Mouse (Mus musculus) heart, adult 2 months (tissue): Measurements from ENCODE around the gene Zzef1. TPM values are rescaled to one million over a fixed set of nuclear protein-coding genes. Genes with fewer than 3 reads are reported as not detected.

Experiments
- DNase-seq, 2 experiments: peaks; one replicate each; pipeline ENCODE4 v3.0.0; 2021
- H3K27ac ChIP-seq: fragments of 200-600 bp; 2 replicates; pipeline ENCODE4 v1.8.1; 2022
- H3K27me3 ChIP-seq: fragments of 200-500 bp; 2 replicates; pipeline ENCODE4 v1.6.1; 2012; ENCODE audit warnings: mild to moderate bottlenecking, low read length, inconsistent platforms, mixed read lengths; ENCODE audit not compliant: control insufficient read depth, insufficient read depth
- H3K36me3 ChIP-seq: fragments of 200-500 bp; 2 replicates; pipeline ENCODE4 v1.6.1; 2012; ENCODE audit warnings: low read length, inconsistent platforms; ENCODE audit not compliant: control insufficient read depth, insufficient read depth
- H3K4me1 ChIP-seq: fragments of 200-500 bp; 2 replicates; pipeline ENCODE4 v1.6.1; 2011; ENCODE audit warnings: low read length; ENCODE audit not compliant: control insufficient read depth, insufficient read depth
- H3K4me3 ChIP-seq: fragments of 200-600 bp; 2 replicates; pipeline ENCODE4 v1.8.1; 2022
- H3K79me2 ChIP-seq: fragments of 200-500 bp; replicated peaks from 2 replicates; pipeline ENCODE4 v1.6.1; 2012; ENCODE audit warnings: mild to moderate bottlenecking, inconsistent platforms, low read length, moderate library complexity, mixed read lengths; ENCODE audit not compliant: control insufficient read depth, insufficient read depth
- H3K9ac ChIP-seq: fragments of 200-500 bp; 2 replicates; pipeline ENCODE4 v1.6.1; 2012; ENCODE audit warnings: low read depth, mild to moderate bottlenecking, control low read depth, inconsistent platforms, low read length, mixed read lengths
- CTCF ChIP-seq: fragments of 200-600 bp; IDR thresholded peaks from 2 replicates; pipeline ENCODE4 v1.8.1; 2022; ENCODE audit warnings: antibody characterized with exemption, mild to moderate bottlenecking, moderate library complexity
- EP300 ChIP-seq: fragments of 200-500 bp; IDR thresholded peaks from 2 replicates; pipeline ENCODE4 v1.6.1; 2011; ENCODE audit warnings: low read depth, low read length, control low read depth; ENCODE audit not compliant: insufficient read depth
- POLR2A ChIP-seq: fragments of 200-500 bp; IDR thresholded peaks from 2 replicates; pipeline ENCODE4 v1.6.1; 2011; ENCODE audit warnings: mild to moderate bottlenecking, low read depth, low read length, control low read depth; ENCODE audit not compliant: insufficient read depth
- WGBS: fragments of 180-500 bp; shearing (Covaris S2); methylation state at CpG from one replicate; pipeline ENCODE4 v1.1.7; 2018; 5-methylcytosine and 5-hydroxymethylcytosine counted together
- intact Hi-C: fragments of 180-260 bp; cut with DNase I; formaldehyde crosslinking; loops from one replicate; pipeline ENCODE4 v1.15.1; 2025
- microRNA-seq, 2 experiments: library from miRNA; unstranded; fragments of <30 nt; microRNA quantifications; one replicate each; pipeline ENCODE4 v1.2.0; 2021
- polyA plus RNA-seq: library from polyadenylated mRNA; depleted of rRNA; stranded (reverse); fragments of >200 nt; gene quantifications from 2 replicates; pipeline ENCODE4 v1.2.3, GENCODE M21; 2012; rRNA removed
- total RNA-seq, 2 experiments: library from RNA; stranded (reverse); gene quantifications; 2 replicates each; pipeline ENCODE4 v1.2.3; 2021

Zzef1 gene
- total and polyA plus RNA-seq, 3 experiments = 14.1 to 17.5 (median 17.4) TPM

DNA sequence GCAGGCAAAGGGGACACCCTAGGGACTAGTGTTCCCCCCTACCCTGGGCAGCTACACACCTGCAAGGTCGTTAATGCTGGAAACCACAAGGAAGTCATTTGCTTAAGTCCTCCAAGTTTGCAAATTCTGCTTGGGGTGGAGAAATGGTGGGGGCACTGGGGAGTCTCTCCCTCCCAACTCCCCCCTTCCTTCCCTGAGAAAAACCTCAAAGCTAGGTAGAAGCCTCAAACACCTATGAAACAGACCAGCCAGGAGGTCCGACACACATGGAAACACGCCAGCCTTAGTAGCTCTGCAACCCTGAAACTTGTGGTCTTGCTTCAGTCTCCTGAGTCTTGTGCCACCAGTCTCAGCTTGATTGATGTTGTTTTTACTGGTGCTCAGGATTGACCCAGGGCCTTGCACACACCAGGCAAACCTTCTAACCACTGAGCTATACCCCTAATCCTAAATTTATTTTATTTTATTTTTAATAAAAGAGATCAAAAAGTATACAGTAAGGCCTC lies 167.8 kb downstream of the Zzef1 start:
- Histone ChIP-seq H3K4me3 (no peak overlapping the region), H3K27me3 (no peaks in the 10 kb centered on the region), H3K27ac (no peak overlapping the region), H3K36me3 (no peaks in the 10 kb centered on the region), H3K79me2 (no peaks in the 10 kb centered on the region), H3K9ac (no peak overlapping the region), H3K4me1 (no peaks in the 10 kb centered on the region)
- DNase-seq = no peak
- TF ChIP-seq CTCF = no peak
- TF ChIP-seq EP300 = no peak
- TF ChIP-seq POLR2A = no peak
- WGBS = 78% methylated on average over 3 of the region's 3 CpGs
- intact Hi-C loops = no loop called here

DNA sequence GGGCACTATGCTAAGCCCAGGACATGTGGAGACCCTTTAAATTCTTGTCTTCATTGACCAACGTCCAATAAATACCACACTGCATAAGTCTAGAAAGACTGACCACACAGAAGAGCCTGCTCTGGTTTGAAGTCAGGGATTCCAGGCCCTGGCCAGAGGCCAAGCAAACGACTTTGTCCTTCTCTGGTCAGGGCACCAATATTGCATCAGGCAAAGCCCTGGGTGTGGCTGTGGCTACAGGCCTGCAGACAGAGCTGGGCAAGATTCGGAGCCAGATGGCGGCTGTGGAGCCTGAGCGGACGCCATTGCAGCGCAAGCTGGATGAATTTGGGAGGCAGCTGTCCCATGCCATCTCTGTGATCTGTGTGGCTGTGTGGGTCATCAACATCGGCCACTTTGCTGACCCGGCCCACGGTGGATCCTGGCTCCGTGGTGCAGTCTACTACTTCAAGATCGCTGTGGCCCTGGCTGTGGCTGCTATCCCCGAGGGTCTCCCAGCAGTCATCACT lies 179.0 kb downstream of the Zzef1 start:
- Histone ChIP-seq H3K4me3 (no peak overlapping the region), H3K27ac (no peak overlapping the region), H3K9ac (no peak overlapping the region), H3K4me1 (no peaks in the 10 kb centered on the region), H3K27me3 (no peaks in the 10 kb centered on the region), H3K79me2 (no peaks in the 10 kb centered on the region), H3K36me3 (no peaks in the 10 kb centered on the region)
- intact Hi-C loops = no loop called here
- WGBS = 82% methylated on average over 13 of the region's 13 CpGs
- DNase-seq = no peak
- TF ChIP-seq POLR2A (no peak), EP300 (no peak), CTCF (no peak)

Small RNA genes within 50 kb of the gene (microRNA-seq; reads per million reads assigned to microRNA genes)
- 0 reads per million in 2 experiments for gene Gm44467

Other genes with a start within 250 kb of the Zzef1 start
- not detected for gene Spns3, start 245.7 kb upstream of the Zzef1 start, total RNA-seq
- 0.20 and 0.31 TPM in 2 replicates for gene Spns3, start 245.7 kb upstream of the Zzef1 start, polyA plus RNA-seq
- 10 to 100 TPM; 53.8 to 65.0 TPM for gene Ube2g1, start 188.9 kb upstream of the Zzef1 start, total RNA-seq
- gene Ube2g1, start 188.9 kb upstream of the Zzef1 start, polyA plus RNA-seq = 14.0 and 24.5 TPM in 2 replicates
- 10 to 100 TPM; 15.7 to 15.8 TPM for gene Ankfy1, start 106.2 kb upstream of the Zzef1 start, total RNA-seq
- gene Ankfy1, start 106.2 kb upstream of the Zzef1 start, polyA plus RNA-seq = 12.1 and 21.7 TPM in 2 replicates
- gene Cyb5d2, start 84 bp upstream of the Zzef1 start, total RNA-seq = 10 to 100 TPM; 19.6 to 23.1 TPM
- gene Cyb5d2, start 84 bp upstream of the Zzef1 start, polyA plus RNA-seq = 10.7 and 16.7 TPM in 2 replicates
- gene Atp2a3, start 164.9 kb downstream of the Zzef1 start, total RNA-seq = 10 to 100 TPM; 10.9 to 14.5 TPM
- 15.9 and 17.3 TPM in 2 replicates for gene Atp2a3, start 164.9 kb downstream of the Zzef1 start, polyA plus RNA-seq
- gene P2rx1, start 202.9 kb downstream of the Zzef1 start, total RNA-seq = under 1 TPM; 0.21 to 0.86 TPM
- gene P2rx1, start 202.9 kb downstream of the Zzef1 start, polyA plus RNA-seq = 0.76 and 0.91 TPM in 2 replicates
- gene Camkk1, start 222.8 kb downstream of the Zzef1 start, total RNA-seq = 1 to 10 TPM in 1 of 2 experiments, under 1 TPM in 1; 0.63 to 1.2 TPM
- 1.7 and 1.8 TPM in 2 replicates for gene Camkk1, start 222.8 kb downstream of the Zzef1 start, polyA plus RNA-seq